Mouse (Mus musculus): Measurements from ENCODE around the gene Ccdc186.

Ccdc186 gene

DNA sequence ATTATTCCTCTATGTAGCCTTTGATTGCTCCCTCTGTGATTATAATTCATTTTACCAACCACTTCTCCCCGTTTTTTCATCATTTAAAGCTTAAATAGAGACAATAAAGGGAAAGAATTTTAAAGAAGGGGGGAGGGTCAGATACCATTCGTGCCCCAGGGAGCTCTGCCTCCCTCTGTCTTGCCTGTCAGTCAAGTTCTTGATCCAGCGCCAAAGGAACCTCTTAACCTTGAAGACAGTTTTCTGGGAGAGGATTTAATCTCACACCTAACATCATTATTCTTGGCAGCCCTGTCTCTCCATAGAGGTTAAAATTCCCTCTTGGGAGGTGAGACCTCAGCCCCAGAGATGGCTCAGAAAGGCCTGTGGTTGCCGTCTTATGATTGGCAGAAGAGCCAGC is 71.3 kb downstream of the Ccdc186 start:
- DNase-seq, result no peak

DNA sequence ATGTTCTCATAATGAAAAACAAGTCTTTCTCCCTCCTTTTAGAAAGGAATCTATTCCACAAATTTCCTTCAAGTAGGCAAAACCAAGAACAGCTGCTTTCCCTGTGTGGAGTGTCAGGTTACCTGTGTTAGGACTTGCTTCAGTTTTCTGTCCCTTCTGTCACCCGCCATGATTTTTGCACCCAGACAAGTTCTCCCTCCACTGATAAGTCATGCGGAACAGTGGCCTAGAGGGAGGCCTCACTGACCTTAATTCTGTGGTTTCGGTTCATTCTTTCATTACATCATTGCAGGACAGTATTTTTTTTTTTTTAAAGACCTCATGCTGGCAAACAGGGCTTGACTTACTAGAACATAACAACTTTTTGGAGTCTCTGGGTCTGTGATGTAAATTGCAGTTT is 72.6 kb downstream of the Ccdc186 start:
- DNase-seq, result no peak

DNA sequence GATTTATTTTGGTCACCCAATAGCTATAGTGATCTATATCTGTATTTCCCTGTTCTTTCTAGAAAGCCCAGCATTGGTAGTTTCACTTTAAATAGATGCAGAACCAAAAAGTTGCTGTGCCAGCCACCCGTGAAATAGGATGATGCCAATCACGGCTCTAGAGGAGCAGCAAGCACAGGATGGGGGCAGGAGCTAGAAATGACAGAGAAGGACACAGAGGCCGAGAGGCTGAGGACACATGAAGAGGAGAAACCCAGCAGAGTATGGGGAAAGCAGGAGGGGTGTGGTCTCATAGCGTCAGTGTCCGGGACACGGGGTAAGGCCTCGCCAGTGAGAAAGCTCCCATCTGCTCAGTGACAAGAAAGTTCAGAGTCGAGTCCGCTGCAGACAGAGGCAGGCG is 74.1 kb downstream of the Ccdc186 start:
- no peak for DNase-seq

DNA sequence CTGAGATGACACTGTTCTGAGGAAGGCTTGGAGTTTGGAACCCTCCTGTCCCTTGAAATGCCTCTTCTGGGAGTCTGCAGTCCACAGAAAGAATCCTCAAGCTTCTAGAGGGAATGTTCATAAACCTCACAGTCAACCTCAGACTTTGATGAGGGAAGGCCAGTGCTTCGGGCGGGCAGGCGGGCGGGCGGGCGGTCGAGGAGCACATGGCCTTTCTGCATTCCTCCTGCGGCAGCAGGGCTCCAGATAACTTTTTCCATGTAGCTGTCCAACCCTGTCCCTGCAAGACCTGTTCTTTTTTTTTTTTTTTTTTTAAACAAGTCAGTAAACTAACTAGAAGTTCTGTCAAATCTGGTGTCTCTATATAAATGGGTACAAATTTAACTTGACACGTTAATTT is 75.4 kb downstream of the Ccdc186 start:
- DNase-seq, result no peak

DNA sequence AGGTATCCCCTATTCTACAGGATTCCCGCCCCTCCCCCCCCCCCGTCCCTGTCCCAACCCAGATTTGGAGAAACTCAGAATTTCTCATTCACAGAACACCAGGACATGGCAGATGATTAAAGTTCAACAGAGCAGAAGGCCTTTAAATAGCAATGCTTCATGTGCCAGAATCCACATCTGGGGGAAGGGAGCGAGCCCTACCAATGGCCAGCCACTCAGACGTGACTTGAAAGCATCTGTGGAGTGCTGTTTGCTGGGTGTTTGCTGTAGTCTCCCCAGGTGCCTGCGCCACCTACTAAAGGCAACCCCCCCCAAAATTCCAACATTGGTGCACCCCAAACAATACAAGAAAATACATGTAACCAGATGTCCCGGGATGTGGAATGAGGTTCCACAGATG is 76.5 kb downstream of the Ccdc186 start:
- DNase-seq, result no peak

DNA sequence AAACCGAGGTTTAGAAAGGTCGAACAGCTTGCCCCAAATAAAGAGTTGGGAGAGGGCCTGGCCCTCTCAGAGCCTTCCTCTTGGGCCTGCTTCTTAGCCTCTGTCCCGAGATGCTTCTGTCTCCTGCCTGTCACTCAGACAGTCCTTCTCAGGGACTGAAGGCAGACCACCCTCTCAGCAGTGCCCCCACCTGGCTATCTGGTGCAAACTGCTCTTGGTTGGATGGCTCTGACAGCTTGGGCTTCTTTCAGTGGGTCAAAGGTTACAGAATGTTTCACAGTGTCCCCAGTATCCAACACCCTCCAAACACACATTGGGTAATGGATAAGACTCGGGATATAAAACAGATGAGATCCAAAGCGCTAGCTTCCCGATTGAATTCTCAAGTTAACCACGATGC is 76.9 kb downstream of the Ccdc186 start:
- no peak for DNase-seq

Data from cerebellum, postnatal 36 days (tissue).